Mouse (Mus musculus) embryonic stem cell, embryonic (primary cell): Measurements from ENCODE around the gene Gm10408.
"Not testable (repeated sequence)": the region's sequence is repeated elsewhere in the genome, so short reads cannot be mapped to it uniquely, and the experiment has no call there.

Experiments used
- CTCF ChIA-PET, 4 experiments: fragments of 300-600 bp in 2 of 4; fragments of 350-600 bp in 2 of 4; sonication (Branson Sonifier 250); formaldehyde crosslinking; loops; one replicate each; lab custom pipeline; 2022; ENCODE audit warnings: inconsistent platforms in 2 of 4; lab: Charles Lee
- POLR2A ChIA-PET, 4 experiments: fragments of 300-600 bp in 2 of 4; fragments of 350-600 bp in 2 of 4; sonication (Branson Sonifier 250); formaldehyde crosslinking; loops; one replicate each; lab custom pipeline; 2022; ENCODE audit warnings: antibody characterized with exemption in 4 of 4, inconsistent platforms in 1 of 4; lab: Charles Lee

Gm10408 gene

GRCm38 (mm10) chr14:3449079-3449478 lies at the start of gene Gm10408:
Gene Gm10408 (plus strand): TSS chr14:3449379.
- CTCF ChIA-PET: not testable (repeated sequence)

DNA sequence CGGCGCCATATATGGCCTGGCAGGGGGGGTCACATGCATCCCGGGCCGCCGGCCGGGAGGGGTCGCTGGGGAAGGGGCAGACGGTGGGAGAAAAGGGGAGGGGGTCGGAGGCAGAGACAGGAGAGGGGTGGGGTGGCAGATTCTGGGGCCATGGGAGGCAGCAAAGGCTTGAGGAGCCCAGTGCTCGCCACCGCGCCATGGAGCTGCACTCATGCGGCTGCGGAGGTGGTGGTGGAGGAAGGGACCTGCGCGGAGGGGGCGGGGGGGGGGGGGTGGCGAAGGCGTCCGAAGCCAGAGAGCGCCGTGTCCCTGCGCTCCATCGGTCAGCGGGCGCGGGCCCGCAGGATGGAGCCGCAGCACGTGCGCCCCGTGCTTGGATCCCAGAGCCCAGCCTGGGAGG lies 36.9 kb upstream of the Gm10408 start, which contains the start of gene Gm10409:
Gm10409 (plus strand) TSS at position 301 of the 400 bp plus-strand sequence.
- CTCF ChIA-PET, POLR2A ChIA-PET: not testable (repeated sequence)

More at GRCm38 (mm10) chr14:3449079-3449478, at the start of gene Gm10408:
- POLR2A ChIA-PET: not testable (repeated sequence)

DNA sequence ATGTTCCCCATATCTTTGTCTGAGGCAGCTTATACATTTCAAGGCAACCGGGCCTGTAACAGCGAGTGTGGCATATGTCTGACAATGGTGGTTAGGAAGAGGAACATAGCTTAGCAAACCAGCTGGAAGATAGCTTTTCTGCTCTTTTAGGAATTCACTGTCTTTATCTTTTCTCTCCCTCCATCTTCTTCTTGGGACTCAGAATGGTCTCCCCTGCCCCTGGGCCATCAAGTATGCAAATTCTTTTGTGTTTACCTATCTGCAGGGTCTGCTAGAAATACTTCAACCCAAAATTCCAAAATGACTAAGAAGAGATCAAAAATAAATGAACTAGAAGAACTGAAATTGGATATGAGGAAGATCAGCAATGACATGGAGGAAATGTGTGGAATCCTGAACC lies 21.4 kb upstream of the Gm10408 start, which contains the start of gene Gm3005:
Gm3005 (plus strand) TSS at position 301 of the 400 bp plus-strand sequence.
- CTCF ChIA-PET, POLR2A ChIA-PET: not testable (repeated sequence)
